Mouse (Mus musculus) cerebellum, adult 2 months (tissue): Measurements from ENCODE around the gene Mthfd2l. TPM values are rescaled to one million over a fixed set of nuclear protein-coding genes. Genes with fewer than 3 reads are reported as not detected.

Source experiments
- DNase-seq, 2 experiments: peaks; one replicate each; pipeline ENCODE4 v3.0.0; 2021
- H3K27ac ChIP-seq: fragments of 200-500 bp; 2 replicates; pipeline ENCODE4 v1.5.1; 2012; ENCODE audit warnings: low read length, control low read depth, inconsistent platforms; ENCODE audit not compliant: insufficient read depth
- H3K27me3 ChIP-seq: fragments of 200-500 bp; 2 replicates; pipeline ENCODE4 v1.6.1; 2012; ENCODE audit warnings: inconsistent platforms, mild to moderate bottlenecking, low read length, moderate library complexity; ENCODE audit not compliant: control insufficient read depth, insufficient read depth
- H3K4me1 ChIP-seq: fragments of 200-500 bp; 2 replicates; pipeline ENCODE4 v1.6.1; 2011; ENCODE audit warnings: low read length; ENCODE audit not compliant: control insufficient read depth, insufficient read depth
- H3K4me3 ChIP-seq: fragments of 200-500 bp; replicated peaks from 2 replicates; pipeline ENCODE3; 2011; ENCODE audit warnings: mild to moderate bottlenecking, low read depth, low read length, control low read depth; ENCODE audit not compliant: insufficient read depth
- CTCF ChIP-seq: fragments of 200-500 bp; IDR thresholded peaks from 2 replicates; pipeline ENCODE4 v1.5.1; 2011; ENCODE audit warnings: low read depth, mild to moderate bottlenecking, control low read depth, low read length, moderate library complexity, borderline replicate concordance; ENCODE audit not compliant: insufficient read depth
- POLR2A ChIP-seq: fragments of 200-500 bp; IDR thresholded peaks from 2 replicates; pipeline ENCODE4 v1.6.1; 2011; ENCODE audit warnings: low read length, control low read depth, borderline replicate concordance; ENCODE audit not compliant: insufficient read depth
- WGBS: fragments of 180-500 bp; shearing (Covaris S2); methylation state at CpG from one replicate; pipeline ENCODE4 v1.1.7; 2018; 5-methylcytosine and 5-hydroxymethylcytosine counted together
- polyA plus RNA-seq: library from polyadenylated mRNA; depleted of rRNA; stranded (reverse); fragments of >200 nt; gene quantifications from 2 replicates; pipeline ENCODE4 v1.2.3, GENCODE M21; 2012; rRNA removed

Mthfd2l gene
- polyA plus RNA-seq = 16.7 and 18.0 TPM in 2 replicates

- H3K27me3 ChIP-seq = no peaks in the 10 kb centered on the region
- H3K4me3 ChIP-seq = peak within 1 kb of the TSS; percentile 58
- H3K27ac ChIP-seq = no peak within 1 kb of the TSS
- H3K4me1 ChIP-seq = no peaks in the 10 kb centered on the region
- TF ChIP-seq CTCF (peak; percentile 25; the same call in 1 of the 2 replicates), POLR2A (no peak)
- DNase-seq = peak; percentile 64 to 73
- WGBS = under 1% methylated on average over 78 of the region's 79 CpGs
Measured at GRCm38 (mm10) chr5:90930971-90931851, at the start of gene Mthfd2l. Gene Mthfd2l, plus strand, starts transcription at chr5:90931117.

- no peaks in the 10 kb centered on the region for H3K4me1 ChIP-seq
- H3K27me3 ChIP-seq = no peaks in the 10 kb centered on the region
- H3K27ac ChIP-seq = no peak overlapping the region
- WGBS = 89% methylated on average over 5 of the region's 5 CpGs
- no peak overlapping the region for H3K4me3 ChIP-seq
- TF ChIP-seq CTCF = no peak
- DNase-seq = no peak
Measured at GRCm38 (mm10) chr5:90881682-90882081, 49.2 kb upstream of the Mthfd2l start.

GRCm38 (mm10) chr5:90882146-90882545, 48.8 kb upstream of the Mthfd2l start:
- no peak for DNase-seq
- H3K4me3 ChIP-seq = no peak overlapping the region
- TF ChIP-seq POLR2A (no peak), CTCF (no peak)
- no peaks in the 10 kb centered on the region for H3K4me1 ChIP-seq
- no peak overlapping the region for H3K27ac ChIP-seq
- H3K27me3 ChIP-seq = no peaks in the 10 kb centered on the region
- WGBS = 68% methylated on average over 5 of the region's 5 CpGs

- no peaks in the 10 kb centered on the region for H3K27me3 ChIP-seq
- 44% methylated on average over 2 of the region's 2 CpGs for WGBS
- no peak for TF ChIP-seq POLR2A
- TF ChIP-seq CTCF = no peak
- H3K4me1 ChIP-seq = no peaks in the 10 kb centered on the region
- no peak overlapping the region for H3K27ac ChIP-seq
- H3K4me3 ChIP-seq = no peak overlapping the region
- DNase-seq = peak in 1 of 2 experiments; percentile 58
Measured at GRCm38 (mm10) chr5:90884628-90885242, 46.2 kb upstream of the Mthfd2l start.

GRCm38 (mm10) chr5:90888661-90889060, 42.3 kb upstream of the Mthfd2l start:
- TF ChIP-seq POLR2A (no peak), CTCF (no peak)
- no peak for DNase-seq
- 75% methylated on average over 5 of the region's 5 CpGs for whole genome bisulfite sequencing
- Histone ChIP-seq H3K27me3 (no peaks in the 10 kb centered on the region), H3K27ac (no peak overlapping the region), H3K4me1 (no peaks in the 10 kb centered on the region; the same call in 1 of the 2 replicates), H3K4me3 (no peak overlapping the region)

DNA sequence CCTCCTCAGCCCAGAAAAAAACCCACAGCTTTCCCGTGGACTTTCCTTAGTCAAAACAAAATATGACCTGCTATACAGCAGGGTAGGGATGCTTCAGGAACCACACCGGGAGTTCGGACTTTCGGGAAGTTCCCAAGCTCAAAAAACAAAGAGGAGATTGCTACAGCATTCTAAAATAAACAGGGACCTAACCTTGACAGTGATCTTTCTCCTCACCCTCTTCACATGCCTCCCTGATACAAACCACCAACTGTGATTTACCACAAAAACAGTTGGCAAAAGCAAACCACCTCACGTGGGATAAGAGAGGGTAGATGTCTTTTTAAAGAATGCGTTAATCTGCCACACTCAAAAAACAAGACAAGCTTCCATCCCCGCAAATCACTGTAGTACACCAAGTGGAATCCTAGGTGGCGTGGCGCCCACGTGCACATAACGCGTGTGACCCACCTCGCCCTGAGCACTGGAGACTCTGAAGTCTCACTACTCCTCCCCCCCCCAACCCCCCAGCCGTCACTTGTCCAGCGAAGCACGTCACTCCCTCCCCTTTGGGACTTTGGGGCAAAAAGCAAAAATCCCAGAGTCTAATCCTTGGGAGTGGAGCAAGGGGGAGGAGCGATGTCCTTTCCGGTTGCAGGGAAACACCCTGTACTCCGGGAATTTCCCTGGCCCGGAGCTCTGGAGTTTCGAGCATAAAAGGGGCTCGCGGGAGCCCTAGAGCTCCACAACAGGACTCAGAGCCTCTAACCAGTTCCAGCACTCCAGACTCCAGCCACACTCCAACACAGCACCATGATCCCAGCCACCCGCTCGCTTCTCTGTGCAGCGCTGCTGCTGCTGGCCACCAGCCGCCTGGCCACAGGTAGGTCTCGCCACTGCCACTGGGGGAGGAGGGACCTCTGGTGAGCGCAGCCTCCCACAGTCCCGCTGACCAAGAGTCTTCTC, 40.1 kb upstream of the Mthfd2l start, which contains the start of gene Cxcl1:
Gene Cxcl1, plus strand, starts transcription at position 723 of the 945 bp plus-strand sequence.
- peak in 1 of 2 experiments; percentile 20 for DNase-seq
- H3K4me3 ChIP-seq = peak within 1 kb of the TSS; percentile 52
- 12% methylated on average over 30 of the region's 30 CpGs for WGBS
- no peaks in the 10 kb centered on the region for H3K27me3 ChIP-seq
- H3K4me1 ChIP-seq = no peaks in the 10 kb centered on the region; the same call in 1 of the 2 replicates
- peak; percentile 40; the same call in 1 of the 2 replicates for TF ChIP-seq CTCF
- TF ChIP-seq POLR2A = no peak
- no peak within 1 kb of the TSS for H3K27ac ChIP-seq

- Histone ChIP-seq H3K27ac (no peak overlapping the region), H3K4me1 (no peaks in the 10 kb centered on the region; the same call in 1 of the 2 replicates), H3K27me3 (no peaks in the 10 kb centered on the region), H3K4me3 (peak overlapping the region; percentile 52)
- DNase-seq = no peak
- no peak for TF ChIP-seq POLR2A
- no peak for TF ChIP-seq CTCF
- 41% methylated on average over 10 of the region's 10 CpGs for WGBS
Measured at GRCm38 (mm10) chr5:90891464-90891813, 39.5 kb upstream of the Mthfd2l start.
